Mouse (Mus musculus): ENCODE results near the gene Mta2. TPM values are rescaled to one million over a fixed set of nuclear protein-coding genes. Genes with fewer than 3 reads are reported as not detected.
A peak's percentile ranks its signal among the peaks of the same experiment; 100 is the strongest.

Gene Mta2
- total RNA-seq, 2 experiments from 2014 or later = 61.1 to 69.8 TPM

GRCm38 (mm10) chr19:8928689-8929223 lies 12.9 kb upstream of the Mta2 start:
- DNase-seq (ENCODE audit: low spot score in 2 of 2) = no peak

GRCm38 (mm10) chr19:8929224-8930088 lies 12.2 kb upstream of the Mta2 start, which contains the start of the genes Rom1 and Eml3:
TSS of gene Rom1 (minus strand) at chr19:8929356.
TSS of gene Eml3 (plus strand) at chr19:8929552.
- peak; percentile 80 to 90 for DNase-seq (ENCODE audit: low spot score in 2 of 2)

GRCm38 (mm10) chr19:8930117-8930516 lies 11.6 kb upstream of the Mta2 start:
- no peak for DNase-seq (ENCODE audit: low spot score in 2 of 2)

- DNase-seq (ENCODE audit: low spot score in 2 of 2) = no peak
These were observed 10.9 kb upstream of the Mta2 start for GRCm38 (mm10) chr19:8930771-8931170.

GRCm38 (mm10) chr19:8936736-8937135 lies 4.9 kb upstream of the Mta2 start:
- no peak for DNase-seq (ENCODE audit: low spot score in 2 of 2)

GRCm38 (mm10) chr19:8940526-8941133 lies 1.0 kb upstream of the Mta2 start:
- DNase-seq (ENCODE audit: low spot score in 2 of 2) = no peak

GRCm38 (mm10) chr19:8941136-8941514 lies 550 bp upstream of the Mta2 start:
- no peak for DNase-seq (ENCODE audit: low spot score in 2 of 2)

- no peak for DNase-seq (ENCODE audit: low spot score in 2 of 2)
These were observed 745 bp downstream of the Mta2 start for GRCm38 (mm10) chr19:8942276-8942964.

- DNase-seq (ENCODE audit: low spot score in 2 of 2) = no peak
These were observed 1.4 kb downstream of the Mta2 start for GRCm38 (mm10) chr19:8943047-8943446.

- DNase-seq (ENCODE audit: low spot score in 2 of 2) = no peak
These were observed 2.4 kb downstream of the Mta2 start for GRCm38 (mm10) chr19:8944062-8944461.

GRCm38 (mm10) chr19:8944750-8945149 lies 3.1 kb downstream of the Mta2 start:
- peak in 1 of 2 experiments; percentile 85 for DNase-seq (ENCODE audit: low spot score in 2 of 2)

- no peak for DNase-seq (ENCODE audit: low spot score in 2 of 2)
These were observed 3.6 kb downstream of the Mta2 start for GRCm38 (mm10) chr19:8945251-8945650.

GRCm38 (mm10) chr19:8946929-8947328 lies 5.3 kb downstream of the Mta2 start:
- no peak for DNase-seq (ENCODE audit: low spot score in 2 of 2)

- no peak for DNase-seq (ENCODE audit: low spot score in 2 of 2)
These were observed 8.5 kb downstream of the Mta2 start for GRCm38 (mm10) chr19:8950190-8950589.

- DNase-seq (ENCODE audit: low spot score in 2 of 2) = no peak
These were observed 10.6 kb downstream of the Mta2 start for GRCm38 (mm10) chr19:8952241-8952640.

- DNase-seq (ENCODE audit: low spot score in 2 of 2) = peak; percentile 68 to 84
These were observed 11.7 kb downstream of the Mta2 start, which contains the start of gene Tut1 for GRCm38 (mm10) chr19:8953135-8954039. TSS of gene Tut1 (plus strand) at chr19:8953847.

GRCm38 (mm10) chr19:8954171-8954570 lies 12.5 kb downstream of the Mta2 start:
- no peak for DNase-seq (ENCODE audit: low spot score in 2 of 2)

- no peak for DNase-seq (ENCODE audit: low spot score in 2 of 2)
These were observed 20.6 kb downstream of the Mta2 start for GRCm38 (mm10) chr19:8962256-8962655.

GRCm38 (mm10) chr19:8965075-8965474 lies 23.4 kb downstream of the Mta2 start:
- DNase-seq (ENCODE audit: low spot score in 2 of 2) = no peak

GRCm38 (mm10) chr19:8965771-8966170 lies 24.1 kb downstream of the Mta2 start:
- DNase-seq (ENCODE audit: low spot score in 2 of 2) = no peak

All from gastrocnemius, postnatal 4 days (tissue).